Mouse (Mus musculus): ENCODE results near the gene Idh2.

Idh2 gene

DNA sequence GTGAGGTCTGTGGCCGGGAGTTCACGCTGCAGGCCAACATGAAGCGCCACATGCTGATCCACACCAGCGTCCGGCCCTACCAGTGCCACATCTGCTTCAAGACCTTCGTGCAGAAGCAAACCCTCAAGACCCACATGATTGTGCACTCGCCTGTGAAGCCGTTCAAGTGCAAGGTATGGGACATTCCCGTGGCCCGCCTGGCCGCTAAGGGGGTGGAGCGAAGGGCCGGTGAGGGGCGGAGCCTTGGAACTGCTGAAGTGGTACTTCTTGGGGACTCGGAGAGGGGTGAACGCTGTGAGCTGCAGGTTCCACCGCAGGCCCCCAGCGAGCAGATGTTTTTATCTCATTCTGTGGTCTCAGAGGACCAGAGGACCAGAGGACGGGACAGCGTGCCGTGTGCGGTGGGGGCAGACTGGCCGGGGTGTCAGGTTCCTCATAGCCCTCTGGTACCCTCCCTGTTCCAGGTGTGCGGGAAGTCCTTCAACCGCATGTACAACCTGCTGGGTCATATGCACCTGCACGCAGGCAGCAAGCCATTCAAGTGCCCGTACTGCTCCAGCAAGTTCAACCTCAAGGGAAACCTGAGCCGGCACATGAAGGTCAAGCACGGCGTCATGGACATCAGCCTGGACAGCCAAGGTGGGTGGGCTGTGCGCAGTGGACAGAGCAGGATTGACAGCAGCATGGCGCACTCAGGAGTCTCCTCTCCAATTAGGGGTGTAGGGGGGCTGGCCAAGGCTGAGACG, 29.0 kb downstream of the Idh2 start:
- no peak for DNase-seq (ENCODE audit: low spot score)

DNA sequence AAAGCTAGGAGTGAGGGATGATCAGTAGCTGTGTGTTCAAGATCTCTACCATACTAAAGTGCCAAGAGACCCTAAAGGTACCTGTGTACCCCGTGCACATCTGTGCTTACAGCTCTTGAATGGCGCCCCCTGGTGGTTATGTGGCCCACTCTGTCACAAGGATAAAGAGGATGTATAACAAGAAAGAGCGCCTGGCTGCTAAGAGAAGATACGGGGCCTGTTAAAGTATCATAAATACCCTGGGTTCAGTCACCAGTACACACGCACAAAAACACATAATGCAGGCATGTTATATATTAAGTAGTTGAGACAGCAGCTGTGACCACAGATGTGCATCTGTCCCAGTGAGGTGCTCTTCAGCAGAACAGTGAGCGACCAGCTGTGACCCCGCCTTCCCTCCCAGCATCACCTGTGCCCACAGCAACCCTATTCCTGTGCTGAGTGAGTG, 30.7 kb downstream of the Idh2 start:
- DNase-seq (ENCODE audit: low spot score): no peak

DNA sequence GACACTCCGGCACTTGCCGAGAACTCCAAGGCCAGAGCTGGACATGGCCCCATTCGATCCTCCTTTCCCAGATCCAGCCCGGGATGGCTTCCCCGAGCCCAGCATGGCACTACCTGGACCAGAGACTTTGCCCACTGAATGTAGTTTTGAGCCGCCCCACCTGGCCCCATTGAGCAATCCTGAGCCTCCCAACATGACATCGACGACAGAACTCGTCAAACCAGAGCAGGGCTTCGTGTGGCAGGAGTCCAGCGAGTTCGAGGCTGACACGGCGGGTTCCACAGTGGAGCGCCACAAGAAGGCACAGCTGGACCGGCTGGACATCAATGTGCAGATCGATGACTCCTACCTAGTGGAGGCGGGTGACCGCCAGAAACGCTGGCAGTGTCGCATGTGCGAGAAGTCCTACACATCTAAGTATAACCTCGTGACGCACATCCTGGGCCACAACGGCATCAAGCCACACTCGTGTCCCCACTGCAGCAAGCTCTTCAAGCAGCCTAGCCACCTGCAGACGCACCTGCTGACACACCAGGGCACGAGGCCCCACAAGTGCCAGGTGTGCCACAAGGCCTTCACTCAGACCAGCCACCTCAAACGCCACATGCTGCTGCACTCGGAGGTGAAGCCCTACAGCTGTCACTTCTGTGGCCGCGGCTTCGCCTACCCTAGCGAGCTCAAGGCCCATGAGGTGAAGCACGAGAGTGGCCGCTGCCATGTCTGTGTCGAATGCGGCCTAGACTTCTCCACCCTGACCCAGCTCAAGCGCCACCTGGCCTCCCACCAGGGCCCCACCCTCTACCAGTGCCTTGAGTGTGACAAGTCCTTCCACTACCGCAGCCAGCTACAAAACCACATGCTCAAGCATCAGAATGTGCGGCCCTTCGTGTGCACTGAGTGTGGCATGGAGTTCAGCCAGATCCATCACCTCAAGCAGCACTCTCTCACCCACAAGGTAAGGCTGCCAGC, 33.3 kb downstream of the Idh2 start:
- DNase-seq (ENCODE audit: low spot score): no peak

DNA sequence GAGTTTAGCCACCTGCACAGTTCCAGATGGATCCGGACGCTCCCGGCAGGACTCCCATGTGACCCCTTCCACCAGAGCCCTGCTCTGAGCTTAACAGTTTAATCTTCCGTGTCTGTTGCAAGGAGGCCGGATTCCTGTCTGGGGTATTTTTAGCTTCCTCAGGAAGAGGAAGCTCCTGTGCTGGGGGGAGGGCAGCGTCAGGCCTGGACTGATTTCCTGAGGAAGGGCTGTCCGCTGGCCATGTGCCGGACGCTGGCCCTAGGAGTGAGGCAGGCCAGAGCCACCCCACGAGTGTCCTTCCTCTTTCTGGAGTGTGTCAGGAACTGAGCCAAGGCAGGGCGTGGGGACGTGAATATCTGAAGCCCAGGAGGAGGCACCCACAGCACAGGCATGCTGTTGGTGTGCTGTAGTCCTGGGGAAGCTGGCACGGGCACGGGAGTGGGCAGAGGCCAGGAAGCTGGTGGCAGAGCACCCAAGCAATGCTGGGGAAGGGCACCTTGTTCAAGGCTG, 36.3 kb downstream of the Idh2 start:
- peak; percentile 86 for DNase-seq (ENCODE audit: low spot score)

DNA sequence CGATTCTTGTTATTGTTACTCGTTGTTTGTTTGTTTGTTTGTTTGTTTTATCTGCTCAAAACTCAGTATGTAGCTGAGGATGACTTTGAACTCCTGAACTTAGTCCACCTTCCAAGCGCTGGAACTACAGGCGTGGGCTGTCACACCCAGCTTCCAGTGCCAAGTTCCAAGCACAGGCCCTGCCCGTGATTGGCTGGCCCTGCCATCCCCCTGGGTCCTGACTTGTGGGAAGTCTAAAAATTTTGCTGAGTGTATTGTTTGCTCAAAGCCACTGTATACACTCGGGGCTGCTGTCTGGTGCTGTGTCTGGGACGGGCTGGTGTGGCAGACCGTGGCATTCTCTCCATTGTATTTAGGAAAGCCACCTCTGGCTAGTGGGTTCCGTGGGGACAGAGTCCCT, 37.4 kb downstream of the Idh2 start:
- no peak for DNase-seq (ENCODE audit: low spot score)

DNA sequence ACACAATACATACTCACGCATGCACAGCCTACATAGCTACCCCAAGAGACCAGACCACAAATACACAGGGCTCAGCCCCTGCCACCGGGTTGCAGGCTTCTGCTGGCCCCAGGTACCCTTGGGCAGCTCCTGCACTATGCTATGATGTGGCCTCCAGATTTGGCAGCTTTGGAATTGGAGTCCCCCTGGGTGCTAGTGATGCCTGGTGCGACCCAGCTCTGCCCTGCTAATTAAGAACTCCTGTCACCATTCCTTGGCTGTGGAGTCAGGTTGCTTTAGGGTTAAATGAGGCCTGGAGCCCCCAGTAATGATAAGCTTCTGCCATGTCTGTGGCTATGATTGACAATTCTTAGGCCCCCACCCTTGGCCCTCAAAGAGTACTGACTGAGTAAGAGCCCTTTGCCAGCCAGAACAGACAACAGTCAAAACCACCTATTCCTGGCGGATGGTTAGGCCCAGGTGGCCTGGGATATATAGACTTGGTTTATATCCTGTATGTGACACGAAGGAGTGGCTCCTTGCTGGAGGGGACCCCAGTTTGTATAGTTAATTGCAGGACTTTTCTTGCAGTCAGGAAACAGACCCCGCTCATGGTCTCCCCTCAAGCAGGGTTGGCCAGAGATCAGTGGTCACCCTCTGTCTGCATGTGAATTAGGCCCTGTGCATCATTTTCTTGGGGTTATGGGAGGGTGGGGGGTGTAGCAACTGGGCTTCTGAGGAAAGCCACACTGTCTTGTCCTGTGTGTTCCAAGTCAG, 38.1 kb downstream of the Idh2 start:
- DNase-seq (ENCODE audit: low spot score): no peak

DNA sequence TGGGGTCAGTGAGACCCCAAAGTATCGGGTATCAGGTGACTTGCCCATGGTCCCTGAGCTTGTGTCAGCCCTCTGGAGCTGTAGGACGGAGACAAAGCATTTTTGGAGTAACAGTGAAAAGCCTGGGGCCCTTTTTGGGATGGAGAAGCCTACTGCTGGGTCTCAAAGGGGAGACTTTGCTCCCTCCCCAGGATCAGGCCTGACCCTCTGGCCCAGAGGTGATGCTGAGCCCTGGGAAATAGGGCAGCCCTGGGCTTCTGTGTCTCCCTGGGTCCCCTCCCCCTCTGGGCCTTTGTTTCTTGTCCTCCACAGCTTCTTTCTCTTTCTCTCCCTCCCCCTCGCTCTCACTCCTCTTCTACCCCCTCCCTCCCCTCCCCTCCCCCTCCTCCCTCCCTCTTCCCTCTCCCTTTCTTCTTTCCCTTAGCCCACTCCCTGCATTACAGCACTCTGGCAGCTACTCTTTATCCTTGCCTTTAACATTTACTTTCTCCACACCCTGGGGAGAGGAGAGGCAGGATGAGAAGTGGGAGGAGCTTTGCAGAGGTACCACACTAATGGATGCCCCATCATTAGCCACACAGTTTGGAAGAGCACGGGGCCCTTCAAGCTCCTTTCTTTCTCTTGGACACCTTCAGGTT, 39.1 kb downstream of the Idh2 start:
- no peak for DNase-seq (ENCODE audit: low spot score)

DNA sequence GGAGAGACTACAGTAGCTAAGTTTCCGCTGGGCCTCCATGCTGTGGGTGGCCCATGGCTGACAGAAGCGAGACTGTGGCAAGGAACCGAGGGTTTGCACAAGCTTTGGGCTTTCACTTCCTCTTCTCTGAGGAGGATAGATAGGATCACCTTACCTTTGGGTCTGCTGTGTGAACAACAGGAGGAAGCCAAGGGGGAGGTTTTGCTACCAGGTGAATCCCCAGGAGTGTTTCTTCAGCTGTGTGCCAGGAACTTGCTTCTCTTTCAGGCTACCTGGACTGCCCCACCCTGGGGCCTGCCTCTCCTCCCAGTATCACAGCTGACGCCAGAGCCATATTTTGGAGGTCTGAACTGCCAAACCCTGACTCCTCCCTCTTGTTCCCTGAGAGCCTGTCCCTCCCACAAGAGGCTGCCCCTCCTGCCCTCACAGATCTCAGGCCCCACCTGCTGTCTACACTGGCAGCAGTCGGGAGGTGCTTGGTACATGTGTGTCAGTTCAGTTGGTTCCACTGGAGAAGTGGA, 40.2 kb downstream of the Idh2 start:
- no peak for DNase-seq (ENCODE audit: low spot score)

DNA sequence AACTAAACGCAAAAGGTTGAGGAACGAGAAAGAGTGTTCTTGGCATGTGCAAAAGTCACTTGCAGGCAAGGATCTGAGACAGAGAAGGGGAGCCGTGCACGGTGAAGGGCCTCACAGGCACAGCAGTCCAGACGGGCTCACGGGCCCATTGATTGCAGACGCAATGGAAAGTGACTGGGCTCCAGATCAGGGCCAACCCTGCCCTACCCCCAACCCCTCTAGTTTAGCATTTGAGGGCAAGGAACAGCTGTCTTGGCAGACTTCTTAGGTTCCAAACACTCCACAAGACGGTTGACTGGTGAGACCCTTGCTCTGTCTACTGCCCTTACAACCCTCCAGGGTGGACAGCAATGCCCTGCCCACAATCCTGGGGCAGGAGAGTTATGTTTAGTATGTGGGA, 41.7 kb downstream of the Idh2 start:
- no peak for DNase-seq (ENCODE audit: low spot score)

DNA sequence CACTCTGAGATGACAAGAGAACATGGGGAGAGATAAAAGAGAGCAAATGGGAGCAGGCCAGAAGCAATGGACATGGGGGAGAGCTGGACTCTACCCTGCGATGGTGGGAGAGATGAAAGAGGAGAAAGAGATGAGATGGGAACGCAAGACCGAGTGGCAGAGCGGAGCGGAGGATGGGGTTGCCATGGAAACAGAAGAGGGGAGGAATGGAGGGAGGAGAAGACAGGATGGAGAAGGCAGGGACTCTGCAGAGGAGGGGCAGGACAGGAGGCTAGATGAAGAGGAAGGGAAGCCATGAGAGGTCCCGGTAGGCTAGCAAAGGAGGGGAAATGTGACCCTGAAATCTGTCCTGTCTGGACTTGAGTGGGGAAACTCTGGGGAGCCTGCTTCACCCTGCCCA, 42.9 kb downstream of the Idh2 start:
- DNase-seq (ENCODE audit: low spot score): peak; percentile 60

DNA sequence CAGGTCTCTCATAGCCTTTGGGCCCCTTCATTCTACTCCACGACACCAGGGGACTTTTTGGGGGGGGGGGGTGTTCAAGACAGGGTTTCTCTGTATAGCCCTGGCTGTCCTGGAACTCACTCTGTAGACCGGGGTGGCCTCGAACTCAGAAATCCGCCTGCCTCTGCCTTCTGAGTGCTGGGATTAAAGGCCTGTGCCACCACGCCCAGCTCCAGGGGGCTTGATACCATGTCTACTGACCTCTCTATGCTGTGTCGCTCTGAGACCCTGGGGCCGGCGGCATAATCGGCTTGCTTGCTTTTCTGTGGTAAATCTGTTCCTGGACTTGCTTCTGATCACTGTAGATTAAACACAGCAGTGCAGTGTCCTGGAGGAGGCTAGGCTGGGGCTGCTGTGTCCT, 44.0 kb downstream of the Idh2 start:
- DNase-seq (ENCODE audit: low spot score): no peak

DNA sequence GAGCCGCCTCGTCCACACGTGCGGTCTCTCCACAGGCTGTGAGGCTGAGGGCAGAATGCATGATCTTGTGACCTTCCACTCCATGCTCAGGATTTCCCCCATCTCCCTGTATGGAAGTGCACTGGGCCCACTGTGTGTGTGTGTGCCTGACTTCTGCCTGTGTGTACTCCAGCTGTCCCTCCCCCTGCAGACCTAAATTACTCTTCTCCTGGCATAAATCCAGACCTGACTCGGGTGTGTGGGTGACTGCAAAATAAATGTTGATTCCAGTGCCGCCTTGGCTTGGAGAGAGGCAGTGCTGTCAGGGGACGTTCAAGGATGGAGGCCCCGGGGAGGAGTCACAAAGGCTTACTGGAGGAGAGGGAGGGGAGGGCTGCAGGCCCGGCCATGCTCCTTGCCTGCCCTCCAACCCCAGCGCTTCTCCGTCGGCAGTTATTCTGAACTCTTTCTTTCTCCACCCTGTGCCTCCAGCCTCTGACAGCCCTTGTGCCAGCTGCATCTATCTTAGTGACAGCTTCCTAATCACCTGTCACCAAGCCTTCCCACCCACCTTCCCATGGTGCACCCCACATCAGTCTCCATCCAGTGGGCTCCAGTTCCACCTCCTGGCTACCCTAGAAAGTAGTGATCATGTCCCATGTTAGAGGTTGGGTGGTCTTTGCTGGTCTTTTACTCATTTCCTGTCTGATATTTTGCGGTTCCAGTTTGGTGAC, 45.4 kb downstream of the Idh2 start:
- peak; percentile 63 for DNase-seq (ENCODE audit: low spot score)

DNA sequence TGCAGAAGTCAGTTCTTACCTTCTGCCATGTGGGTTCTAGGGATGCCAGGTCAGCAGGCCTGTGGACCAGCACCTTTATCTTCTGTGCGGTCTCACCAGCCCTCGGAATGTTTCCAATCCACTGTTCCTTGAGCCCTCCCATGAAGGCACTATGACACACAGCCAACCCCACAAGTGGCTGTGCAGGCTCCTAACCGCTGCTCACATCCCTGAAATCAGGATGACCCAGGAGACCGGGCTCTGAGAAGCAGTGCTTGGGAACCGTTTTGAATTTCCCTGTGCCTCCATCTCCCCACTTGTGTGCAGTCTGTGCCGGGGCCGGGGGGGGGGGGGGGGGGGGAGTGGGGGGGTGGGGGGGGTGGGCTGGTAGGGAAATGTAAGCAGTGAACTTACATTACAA, 46.9 kb downstream of the Idh2 start:
- no peak for DNase-seq (ENCODE audit: low spot score)

DNA sequence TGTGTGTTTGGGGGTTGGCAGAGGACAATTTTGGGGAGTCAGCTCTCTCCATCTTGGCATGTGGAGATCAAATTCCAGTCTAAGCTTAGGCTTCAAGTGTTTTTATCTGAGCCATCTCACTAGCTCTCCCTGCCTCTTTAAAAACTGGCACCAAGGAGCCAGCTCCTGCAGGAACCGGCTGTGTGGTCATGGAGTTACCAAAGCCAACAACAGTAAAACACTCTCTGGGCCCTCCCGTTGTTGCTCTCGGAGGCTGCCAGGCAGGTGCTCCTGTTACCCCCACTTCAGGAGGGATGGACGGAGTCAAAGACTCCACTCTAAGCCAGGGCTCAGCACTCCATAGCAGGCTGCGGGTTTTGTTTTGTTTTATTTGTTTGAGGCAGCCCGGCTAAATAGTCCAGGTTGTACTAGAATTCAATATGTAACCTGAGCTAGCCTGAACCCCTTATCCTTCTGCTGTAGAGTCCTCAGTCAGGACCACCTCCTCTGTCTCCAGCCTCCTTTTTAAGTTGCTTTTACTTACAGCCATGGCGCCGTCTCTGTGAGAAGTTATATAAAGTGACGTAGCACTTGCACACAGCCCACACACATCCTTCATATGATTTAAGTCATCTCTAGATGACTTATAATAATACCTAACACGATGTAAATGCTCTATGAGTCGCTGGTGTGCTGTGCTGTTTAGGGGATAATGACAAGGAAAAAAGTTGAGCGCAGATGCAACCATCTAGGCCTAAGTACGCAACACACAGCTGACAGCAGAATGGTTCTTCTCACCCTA, 48.3 kb downstream of the Idh2 start:
- no peak for DNase-seq (ENCODE audit: low spot score)

DNA sequence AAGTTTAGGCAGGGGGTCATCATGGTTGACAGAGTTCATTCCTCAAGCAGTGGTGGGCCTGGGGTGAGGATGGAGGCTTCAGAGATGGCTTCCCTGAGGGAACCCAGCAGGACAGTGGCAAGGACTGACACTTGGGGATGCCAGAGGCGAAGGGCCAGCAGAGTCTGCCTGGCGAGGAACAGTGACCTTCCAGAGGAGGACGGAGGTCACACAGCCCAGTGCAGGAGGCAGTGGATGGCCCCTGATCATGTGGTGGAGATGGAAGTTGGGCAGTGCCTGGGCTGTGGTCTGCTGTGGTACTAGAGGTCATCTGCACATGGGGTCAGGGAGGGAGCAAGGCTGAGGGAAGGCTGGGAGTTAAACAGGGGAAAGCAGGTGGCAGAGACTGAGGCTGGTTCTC, 49.9 kb downstream of the Idh2 start:
- no peak for DNase-seq (ENCODE audit: low spot score)

DNA sequence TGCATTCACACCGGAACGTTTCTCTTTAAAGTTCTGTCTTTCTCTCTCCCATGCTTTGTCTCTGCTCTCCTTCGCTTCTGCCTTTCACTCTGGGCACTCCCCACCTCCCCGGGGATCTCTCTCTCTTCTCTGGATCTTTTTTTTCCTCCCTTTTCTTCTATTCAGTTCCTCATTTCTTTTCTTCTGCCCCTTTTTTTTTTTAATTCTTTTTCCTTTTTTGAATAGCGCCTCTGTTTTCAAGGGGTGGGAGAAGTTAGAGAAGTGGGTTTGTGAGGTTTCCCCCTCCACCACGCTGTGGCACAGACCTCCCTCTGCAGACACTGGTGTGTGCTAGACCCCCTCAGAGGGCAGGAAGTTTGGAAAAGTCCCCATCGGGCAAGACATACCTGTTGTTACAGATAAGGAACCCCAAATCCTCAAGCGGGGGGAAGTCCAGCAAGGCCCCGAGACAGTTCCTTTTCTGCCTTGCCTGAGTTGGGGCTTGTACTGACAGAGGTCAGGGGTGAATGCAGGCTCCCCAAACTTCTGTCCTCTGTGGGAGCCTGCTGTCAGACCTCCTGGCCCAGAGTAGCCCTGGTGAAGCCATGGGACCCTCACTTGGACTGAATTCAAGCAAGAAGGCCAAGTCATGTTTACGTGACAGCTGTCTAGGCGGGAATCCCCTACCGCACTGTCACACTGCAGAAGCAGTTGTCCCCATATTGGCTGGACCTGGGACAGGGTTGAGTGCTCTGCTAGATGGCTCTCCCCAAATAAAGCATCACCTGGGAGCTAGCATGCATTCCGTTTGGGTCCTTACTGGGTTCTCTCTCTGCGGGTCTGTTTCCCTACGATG, 51.1 kb downstream of the Idh2 start:
- no peak for DNase-seq (ENCODE audit: low spot score)

DNA sequence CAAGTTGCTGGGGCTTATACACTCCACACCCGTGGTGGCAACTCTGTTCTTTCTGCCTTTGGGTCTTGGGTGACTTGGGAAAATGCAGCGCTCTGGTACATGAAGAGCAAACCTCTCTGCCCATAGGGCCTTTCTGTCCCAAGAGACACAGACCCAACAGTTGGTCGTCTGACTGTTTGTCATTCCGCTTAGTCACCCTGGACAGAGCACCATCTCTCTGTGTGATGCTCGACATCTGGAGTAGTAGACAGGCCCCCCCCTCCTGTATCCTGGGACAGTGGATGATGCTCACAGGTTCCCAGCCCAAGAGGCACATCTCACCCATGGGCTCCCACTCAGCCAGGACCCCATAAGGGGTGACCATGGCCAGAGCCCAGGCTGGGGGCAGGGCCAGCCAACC, 51.9 kb downstream of the Idh2 start:
- no peak for DNase-seq (ENCODE audit: low spot score)

DNA sequence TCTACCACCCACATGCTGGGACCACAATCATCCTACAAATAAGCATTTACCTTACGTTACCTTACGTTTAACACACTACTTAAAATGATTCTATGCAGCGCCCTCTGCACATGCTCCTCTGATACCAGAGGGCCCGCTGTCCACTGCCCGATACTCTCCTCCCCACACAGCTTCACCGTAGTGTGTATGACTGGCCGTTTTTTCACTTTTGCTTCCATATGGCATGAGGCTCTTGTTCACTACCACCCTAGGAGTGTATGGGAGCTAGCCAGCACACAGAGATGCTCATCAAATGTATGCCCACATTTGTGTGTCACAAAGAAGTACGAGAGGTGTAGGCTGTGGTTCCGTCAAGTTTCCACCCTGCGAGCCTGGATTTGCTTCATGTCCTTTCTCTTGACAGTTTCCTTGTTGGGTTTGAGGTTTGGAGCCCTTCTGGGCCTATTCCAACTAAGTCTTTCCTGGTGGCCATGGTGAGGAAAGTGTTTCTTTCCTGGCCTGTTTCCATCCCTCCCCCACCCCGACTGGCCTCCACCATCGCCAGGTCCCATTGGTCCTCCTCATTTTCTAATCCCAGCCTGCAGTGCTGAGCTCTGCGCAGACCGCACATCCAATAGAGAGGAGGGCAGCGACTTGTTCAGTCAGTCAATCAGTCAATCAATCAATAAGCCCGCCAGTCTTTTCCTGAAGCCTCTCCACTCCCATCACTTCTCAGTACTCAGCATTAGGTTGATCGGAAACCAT, 52.9 kb downstream of the Idh2 start:
- no peak for DNase-seq (ENCODE audit: low spot score)
